Mouse (Mus musculus): ENCODE data around the gene Styx.

Styx gene

GRCm38 (mm10) chr14:45438931-45439275 lies 88.0 kb downstream of the Styx start:
- DNase-seq (ENCODE audit: low spot score in 2 of 2): no peak

- DNase-seq (ENCODE audit: low spot score in 2 of 2): no peak
These were observed 88.5 kb downstream of the Styx start for GRCm38 (mm10) chr14:45439387-45439786.

- no peak for DNase-seq (ENCODE audit: low spot score in 2 of 2)
These were observed 90.4 kb downstream of the Styx start for GRCm38 (mm10) chr14:45441291-45441690.

- DNase-seq (ENCODE audit: low spot score in 2 of 2): no peak
These were observed 92.1 kb downstream of the Styx start for GRCm38 (mm10) chr14:45442781-45443560.

GRCm38 (mm10) chr14:45444870-45445269 lies 94.0 kb downstream of the Styx start:
- DNase-seq (ENCODE audit: low spot score in 2 of 2): no peak

- no peak for DNase-seq (ENCODE audit: low spot score in 2 of 2)
These were observed 94.6 kb downstream of the Styx start for GRCm38 (mm10) chr14:45445445-45445844.

GRCm38 (mm10) chr14:45446777-45447176 lies 95.9 kb downstream of the Styx start:
- no peak for DNase-seq (ENCODE audit: low spot score in 2 of 2)

- DNase-seq (ENCODE audit: low spot score in 2 of 2): no peak
These were observed 100.2 kb downstream of the Styx start for GRCm38 (mm10) chr14:45451090-45451489.

GRCm38 (mm10) chr14:45452148-45452547 lies 101.3 kb downstream of the Styx start:
- no peak for DNase-seq (ENCODE audit: low spot score in 2 of 2)

- no peak for DNase-seq (ENCODE audit: low spot score in 2 of 2)
These were observed 102.1 kb downstream of the Styx start for GRCm38 (mm10) chr14:45452861-45453512.

- DNase-seq (ENCODE audit: low spot score in 2 of 2): no peak
These were observed 102.8 kb downstream of the Styx start for GRCm38 (mm10) chr14:45453538-45454233.

- DNase-seq (ENCODE audit: low spot score in 2 of 2): no peak
These were observed 105.0 kb downstream of the Styx start for GRCm38 (mm10) chr14:45455651-45456501.

- DNase-seq (ENCODE audit: low spot score in 2 of 2): no peak
These were observed 105.6 kb downstream of the Styx start for GRCm38 (mm10) chr14:45456502-45456846.

- no peak for DNase-seq (ENCODE audit: low spot score in 2 of 2)
These were observed 106.1 kb downstream of the Styx start for GRCm38 (mm10) chr14:45457003-45457402.

GRCm38 (mm10) chr14:45459877-45460276 lies 109.0 kb downstream of the Styx start:
- no peak for DNase-seq (ENCODE audit: low spot score in 2 of 2)

- DNase-seq (ENCODE audit: low spot score in 2 of 2): no peak
These were observed 109.6 kb downstream of the Styx start for GRCm38 (mm10) chr14:45460491-45460890.

- DNase-seq (ENCODE audit: low spot score in 2 of 2): no peak
These were observed 111.1 kb downstream of the Styx start for GRCm38 (mm10) chr14:45461945-45462344.

- peak in 1 of 2 experiments; percentile 38 for DNase-seq (ENCODE audit: low spot score in 2 of 2)
These were observed 111.5 kb downstream of the Styx start for GRCm38 (mm10) chr14:45462374-45462773.

GRCm38 (mm10) chr14:45462875-45463475 lies 112.1 kb downstream of the Styx start:
- no peak for DNase-seq (ENCODE audit: low spot score in 2 of 2)

GRCm38 (mm10) chr14:45463599-45463998 lies 112.7 kb downstream of the Styx start:
- DNase-seq (ENCODE audit: low spot score in 2 of 2): no peak

All from left cerebral cortex, adult 9 months (tissue).